Mouse (Mus musculus): ENCODE data around the gene Tspan8. TPM values are rescaled to one million over a fixed set of nuclear protein-coding genes. Genes with fewer than 3 reads are reported as not detected.
A peak's percentile ranks its signal among the peaks of the same experiment; 100 is the strongest.

The Tspan8 gene
- polyA plus RNA-seq (2015; fragmentation: Nextera tagmentation; extraction: Ambion mirVana), result 204 and 208 TPM in 2 replicates

GRCm38 (mm10) chr10:115816511-115816910 lies at the start of gene Tspan8:
Tspan8 (plus strand) TSS chr10:115816832.
- ATAC-seq, result peak; percentile 22; the same call in 1 of the 2 replicates
- peak within 1 kb of the TSS; percentile 32; the same call in 1 of the 2 replicates for H3K9ac ChIP-seq (ENCODE audit: low read depth, low read length)
- WGBS, result 9% methylated on average over 6 of the region's 6 CpGs

DNA sequence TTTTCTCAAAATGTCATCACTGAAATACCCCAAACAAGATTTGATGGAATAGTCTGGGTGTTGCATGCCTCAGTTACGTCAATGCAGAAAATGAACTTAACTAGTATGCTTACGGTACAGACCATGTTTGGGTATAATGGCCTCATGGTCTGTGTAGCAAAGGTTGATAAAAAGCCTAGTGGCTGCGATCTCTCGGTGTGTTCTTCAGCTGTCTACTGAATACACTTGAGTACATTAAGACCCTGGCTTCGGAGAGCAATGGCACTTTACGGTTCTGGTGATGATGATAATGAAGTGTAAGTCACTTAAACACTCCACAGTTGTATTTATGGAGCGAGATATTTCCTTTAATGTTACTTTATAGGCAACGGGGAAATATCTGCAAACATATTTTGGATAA lies 46.6 kb upstream of the Tspan8 start:
- Histone ChIP-seq H3K4me1 (replicated peaks; ENCODE audit: control insufficient read depth, insufficient read depth, low read length) (no peaks in the 10 kb centered on the region), H3K36me3 (ENCODE audit: control insufficient read depth, insufficient read depth) (no peaks in the 10 kb centered on the region), H3K9me3 (ENCODE audit: control insufficient read depth) (no peaks in the 10 kb centered on the region), H3K4me2 (replicated peaks; ENCODE audit: low read depth) (no peak overlapping the region), H3K27ac (ENCODE audit: low read depth, low read length) (no peak overlapping the region), H3K4me3 (ENCODE audit: low read depth, low read length) (no peak overlapping the region), H3K27me3 (replicated peaks; ENCODE audit: control insufficient read depth, insufficient read depth, low read length) (no peaks in the 10 kb centered on the region), H3K9ac (ENCODE audit: low read depth, low read length) (no peak overlapping the region)
- TF ChIP-seq CTCF (IDR thresholded peaks at IDR 0.05; ENCODE audit: low read depth), result no peak
- WGBS, result 93% methylated on average over 8 of the region's 8 CpGs
- no peak for ATAC-seq

More at GRCm38 (mm10) chr10:115816511-115816910, at the start of gene Tspan8:
- Histone ChIP-seq H3K4me3 (ENCODE audit: low read depth, low read length) (peak within 1 kb of the TSS; percentile 43), H3K27me3 (replicated peaks; ENCODE audit: control insufficient read depth, insufficient read depth, low read length) (no peaks in the 10 kb centered on the region), H3K27ac (ENCODE audit: low read depth, low read length) (peak within 1 kb of the TSS; percentile 42), H3K9me3 (ENCODE audit: control insufficient read depth) (no peaks in the 10 kb centered on the region), H3K4me1 (replicated peaks; ENCODE audit: control insufficient read depth, insufficient read depth, low read length) (0 out of 2 replicates have a peak, but pooled peaks cover 3% of the 10 kb centered on the region), H3K4me2 (replicated peaks; ENCODE audit: low read depth) (peak within 1 kb of the TSS; percentile 60), H3K36me3 (ENCODE audit: control insufficient read depth, insufficient read depth) (no peaks in the 10 kb centered on the region)
- no peak for TF ChIP-seq CTCF (IDR thresholded peaks at IDR 0.05; ENCODE audit: low read depth)

DNA sequence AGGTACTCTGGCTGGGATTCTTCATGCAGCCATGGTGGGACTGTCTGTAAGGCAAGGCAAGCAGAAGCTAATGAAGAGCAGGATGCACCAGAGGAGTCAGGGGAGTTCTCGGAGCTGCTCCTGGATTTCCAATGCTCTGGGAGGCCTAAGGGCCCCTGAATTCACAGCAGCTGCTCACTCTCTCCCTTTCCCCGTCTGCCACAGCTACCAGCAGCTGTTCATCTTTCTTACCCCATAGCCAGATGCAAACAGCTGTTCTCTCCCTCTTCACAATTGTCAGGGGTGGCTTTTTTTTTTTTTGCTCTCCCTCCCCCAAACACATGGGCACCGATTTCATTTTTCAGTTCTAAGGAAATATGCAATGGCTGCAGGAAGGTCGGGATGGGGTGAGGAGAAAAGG lies 42.2 kb upstream of the Tspan8 start:
- ATAC-seq, result no peak
- Histone ChIP-seq H3K4me1 (replicated peaks; ENCODE audit: control insufficient read depth, insufficient read depth, low read length) (no peaks in the 10 kb centered on the region), H3K9ac (ENCODE audit: low read depth, low read length) (no peak overlapping the region), H3K36me3 (ENCODE audit: control insufficient read depth, insufficient read depth) (no peaks in the 10 kb centered on the region), H3K9me3 (ENCODE audit: control insufficient read depth) (no peaks in the 10 kb centered on the region), H3K4me3 (ENCODE audit: low read depth, low read length) (no peak overlapping the region), H3K27ac (ENCODE audit: low read depth, low read length) (no peak overlapping the region), H3K27me3 (replicated peaks; ENCODE audit: control insufficient read depth, insufficient read depth, low read length) (no peaks in the 10 kb centered on the region), H3K4me2 (replicated peaks; ENCODE audit: low read depth) (no peak overlapping the region)
- 46% methylated on average over 4 of the region's 4 CpGs for WGBS
- no peak for TF ChIP-seq CTCF (IDR thresholded peaks at IDR 0.05; ENCODE audit: low read depth)

DNA sequence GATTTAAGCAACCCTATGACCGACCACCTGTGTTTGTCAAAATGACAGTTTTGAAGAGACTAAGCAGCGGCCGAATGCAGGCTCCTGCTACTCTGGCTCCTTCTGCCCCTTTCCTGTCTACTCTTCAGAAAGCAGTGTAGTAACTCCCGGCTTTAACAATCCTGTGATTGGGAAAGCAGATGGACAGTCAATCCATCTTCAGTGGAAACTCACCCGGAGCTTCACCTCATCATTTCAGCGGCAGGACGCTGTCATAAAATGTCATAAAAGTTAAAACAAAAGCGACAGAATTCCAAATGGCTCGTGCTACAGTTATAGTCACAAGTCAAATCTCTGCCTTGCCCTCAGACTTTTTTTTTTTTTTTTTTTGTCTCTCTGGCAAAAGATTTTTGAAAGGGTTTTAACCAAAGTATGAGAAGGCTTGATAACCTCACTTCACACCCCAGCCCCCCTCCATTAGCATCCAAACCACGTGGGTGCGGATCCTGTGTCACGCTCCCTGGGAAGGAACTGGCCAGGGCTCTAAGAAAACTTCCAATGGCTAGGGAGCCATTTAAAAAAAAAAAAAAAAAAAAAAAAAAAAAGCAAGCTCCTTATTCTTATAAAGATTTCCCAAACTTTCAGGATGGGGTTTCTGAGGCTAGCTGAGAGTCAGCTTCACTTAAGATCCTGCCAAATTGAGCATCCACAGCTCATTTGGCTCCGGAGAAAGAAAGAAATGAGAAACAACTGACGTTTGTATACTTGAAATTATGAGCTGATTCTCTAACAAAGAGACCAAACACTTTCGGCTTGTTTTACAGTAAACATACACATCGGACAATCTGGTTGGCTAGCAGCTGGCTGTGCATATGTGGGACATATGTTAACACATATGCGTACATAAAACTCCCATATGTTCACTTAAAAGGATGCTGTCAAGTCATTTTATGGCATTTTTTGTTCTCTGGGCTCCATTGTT lies 40.4 kb upstream of the Tspan8 start:
- no peak overlapping the region for H3K9ac ChIP-seq (ENCODE audit: low read depth, low read length)
- H3K9me3 ChIP-seq (ENCODE audit: control insufficient read depth), result no peaks in the 10 kb centered on the region
- no peaks in the 10 kb centered on the region for H3K27me3 ChIP-seq (replicated peaks; ENCODE audit: control insufficient read depth, insufficient read depth, low read length)
- no peak overlapping the region for H3K4me2 ChIP-seq (replicated peaks; ENCODE audit: low read depth)
- no peaks in the 10 kb centered on the region; the same call in 1 of the 2 replicates for H3K4me1 ChIP-seq (replicated peaks; ENCODE audit: control insufficient read depth, insufficient read depth, low read length)
- TF ChIP-seq CTCF (IDR thresholded peaks at IDR 0.05; ENCODE audit: low read depth), result no peak
- 38% methylated on average over 17 of the region's 17 CpGs for WGBS
- no peak for ATAC-seq
- H3K36me3 ChIP-seq (ENCODE audit: control insufficient read depth, insufficient read depth), result no peaks in the 10 kb centered on the region
- H3K27ac ChIP-seq (ENCODE audit: low read depth, low read length), result no peak overlapping the region
- no peak overlapping the region for H3K4me3 ChIP-seq (ENCODE audit: low read depth, low read length)

DNA sequence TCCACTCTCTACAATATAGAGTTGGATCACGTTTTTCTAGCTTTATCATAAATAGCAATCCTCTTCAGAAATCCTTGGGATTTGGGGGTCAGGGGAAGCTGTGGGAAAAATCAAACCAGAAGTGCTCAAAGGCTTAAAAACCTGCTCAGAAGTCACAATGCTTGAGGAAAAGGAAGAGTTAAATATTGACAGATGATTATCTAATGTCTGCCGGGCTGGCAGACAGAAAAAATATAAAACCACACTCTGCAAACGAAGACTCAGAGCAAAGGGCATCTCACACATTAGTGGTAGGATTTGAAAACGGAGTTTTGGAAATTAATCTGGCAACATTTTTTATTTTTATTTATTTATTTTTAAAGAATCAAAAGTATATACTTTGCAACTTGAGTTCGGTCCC lies 39.3 kb upstream of the Tspan8 start:
- no peak overlapping the region for H3K27ac ChIP-seq (ENCODE audit: low read depth, low read length)
- H3K9me3 ChIP-seq (ENCODE audit: control insufficient read depth), result no peaks in the 10 kb centered on the region
- 38% methylated on average over 5 of the region's 5 CpGs for WGBS
- H3K36me3 ChIP-seq (ENCODE audit: control insufficient read depth, insufficient read depth), result no peaks in the 10 kb centered on the region
- H3K9ac ChIP-seq (ENCODE audit: low read depth, low read length), result no peak overlapping the region
- ATAC-seq, result no peak
- H3K4me1 ChIP-seq (replicated peaks; ENCODE audit: control insufficient read depth, insufficient read depth, low read length), result no peaks in the 10 kb centered on the region; the same call in 1 of the 2 replicates
- H3K4me3 ChIP-seq (ENCODE audit: low read depth, low read length), result no peak overlapping the region
- no peaks in the 10 kb centered on the region for H3K27me3 ChIP-seq (replicated peaks; ENCODE audit: control insufficient read depth, insufficient read depth, low read length)
- no peak for TF ChIP-seq CTCF (IDR thresholded peaks at IDR 0.05; ENCODE audit: low read depth)
- H3K4me2 ChIP-seq (replicated peaks; ENCODE audit: low read depth), result no peak overlapping the region

- Histone ChIP-seq H3K27me3 (replicated peaks; ENCODE audit: control insufficient read depth, insufficient read depth, low read length) (no peaks in the 10 kb centered on the region), H3K4me2 (replicated peaks; ENCODE audit: low read depth) (no peak overlapping the region), H3K4me3 (ENCODE audit: low read depth, low read length) (no peak overlapping the region), H3K36me3 (ENCODE audit: control insufficient read depth, insufficient read depth) (no peaks in the 10 kb centered on the region), H3K4me1 (replicated peaks; ENCODE audit: control insufficient read depth, insufficient read depth, low read length) (no peaks in the 10 kb centered on the region; the same call in none of the 2 replicates), H3K27ac (ENCODE audit: low read depth, low read length) (no peak overlapping the region), H3K9me3 (ENCODE audit: control insufficient read depth) (no peaks in the 10 kb centered on the region), H3K9ac (ENCODE audit: low read depth, low read length) (no peak overlapping the region)
- TF ChIP-seq CTCF (IDR thresholded peaks at IDR 0.05; ENCODE audit: low read depth), result peak; percentile 76
- WGBS, result 61% methylated on average over 5 of the region's 5 CpGs
- no peak for ATAC-seq
These were observed 38.0 kb upstream of the Tspan8 start for GRCm38 (mm10) chr10:115778624-115779023.

All from intestine, postnatal 0 days (tissue).